Mouse (Mus musculus) heart, embryonic 14.5 days (tissue): ENCODE results near the gene Lrrc8d. TPM values are rescaled to one million over a fixed set of nuclear protein-coding genes. Genes with fewer than 3 reads are reported as not detected.

Source experiments
- ATAC-seq: fragments of 200-750 bp; cut with Nextera tagmentation; 2 replicates; pipeline ENCODE4 v1.8.0; 2017; ENCODE audit warnings: low read depth, moderate TSS enrichment; ENCODE audit not compliant: insufficient number of reproducible peaks, insufficient read depth, low FRiP score
- H3K27ac ChIP-seq, 2 experiments: fragments of 200-500 bp in 1 of 2; fragments of 300-500 bp in 1 of 2; sonication (generic) in 1 of 2; replicated peaks in 1 of 2; 2 replicates each; pipeline ENCODE4 v1.5.1; 2012 to 2014; ENCODE audit warnings: low read depth in 2 of 2, low read length in 2 of 2, control low read depth in 1 of 2, mild to moderate bottlenecking in 1 of 2, mixed read lengths in 1 of 2; ENCODE audit not compliant: control insufficient read depth in 1 of 2, insufficient read depth in 1 of 2
- H3K27me3 ChIP-seq: fragments of 300-500 bp; sonication (generic); 2 replicates; pipeline ENCODE4 v1.6.1; 2014; ENCODE audit warnings: mild to moderate bottlenecking, low read length, control low read depth; ENCODE audit not compliant: control insufficient read depth, insufficient read depth
- H3K36me3 ChIP-seq: fragments of 300-500 bp; sonication (generic); 2 replicates; pipeline ENCODE4 v1.6.1; 2014; ENCODE audit warnings: mild to moderate bottlenecking, control low read depth, low read length, mixed read lengths; ENCODE audit not compliant: control insufficient read depth, insufficient read depth
- H3K4me1 ChIP-seq, 2 experiments: fragments of 200-500 bp in 1 of 2; fragments of 300-500 bp in 1 of 2; sonication (generic) in 1 of 2; 2 replicates each; pipeline ENCODE4 v1.6.1; 2012 to 2014; ENCODE audit warnings: low read length in 2 of 2, control low read depth in 1 of 2, mixed read lengths in 1 of 2; ENCODE audit not compliant: control insufficient read depth in 2 of 2, insufficient read depth in 2 of 2
- H3K4me2 ChIP-seq: fragments of 300-500 bp; sonication (generic); 2 replicates; pipeline ENCODE4 v1.6.1; 2014; ENCODE audit warnings: mild to moderate bottlenecking, low read length
- H3K4me3 ChIP-seq, 2 experiments: fragments of 200-500 bp in 1 of 2; fragments of 300-500 bp in 1 of 2; sonication (generic) in 1 of 2; 2 replicates each; pipeline ENCODE4 v1.5.1; 2012 to 2014; ENCODE audit warnings: low read length in 2 of 2, mild to moderate bottlenecking in 2 of 2, control low read depth in 1 of 2, low read depth in 1 of 2, moderate library complexity in 1 of 2; ENCODE audit not compliant: control insufficient read depth in 1 of 2, insufficient read depth in 1 of 2
- H3K9ac ChIP-seq: fragments of 300-500 bp; sonication (generic); 2 replicates; pipeline ENCODE4 v1.6.1; 2014; ENCODE audit warnings: mild to moderate bottlenecking, low read length
- H3K9me3 ChIP-seq: fragments of 300-500 bp; sonication (generic); 2 replicates; pipeline ENCODE4 v1.6.1; 2016; ENCODE audit warnings: low read length, control low read depth; ENCODE audit not compliant: control insufficient read depth
- WGBS: fragments of 180-500 bp; shearing (Covaris S2); extraction: QIAGEN DNeasy Blood & Tissue Kit; methylation state at CpG from one replicate; pipeline ENCODE4 v1.1.7; 2014; 5-methylcytosine and 5-hydroxymethylcytosine counted together
- polyA plus RNA-seq: library from polyadenylated mRNA; unstranded; fragments of >200 nt; fragmentation: Nextera tagmentation; extraction: Ambion mirVana; gene quantifications from 2 replicates; pipeline ENCODE4 v1.2.1, GENCODE M21; 2014

Gene Lrrc8d
- polyA plus RNA-seq, 1 experiment from 2014 or later: 10.2 TPM

- Histone ChIP-seq H3K4me1 (peaks cover 9 to 14% of the 10 kb centered on the region in 2 experiments), H3K4me2 (no peak overlapping the region), H3K27ac (no peak overlapping the region), H3K9ac (no peak overlapping the region), H3K4me3 (no peak overlapping the region), H3K36me3 (no peaks in the 10 kb centered on the region), H3K27me3 (no peaks in the 10 kb centered on the region), H3K9me3 (no peaks in the 10 kb centered on the region)
- no peak for ATAC-seq
- WGBS: 23% methylated on average over 7 of the region's 7 CpGs
These were observed 173.1 kb downstream of the Lrrc8d start for GRCm38 (mm10) chr5:105872916-105873315.

- Histone ChIP-seq H3K27me3 (no peaks in the 10 kb centered on the region), H3K4me1 (peaks cover 7 to 15% of the 10 kb centered on the region in 2 experiments), H3K9ac (no peak overlapping the region), H3K9me3 (no peaks in the 10 kb centered on the region), H3K4me2 (no peak overlapping the region), H3K4me3 (no peak overlapping the region), H3K36me3 (no peaks in the 10 kb centered on the region), H3K27ac (no peak overlapping the region)
- 80% methylated on average over 3 of the region's 3 CpGs for WGBS
- no peak for ATAC-seq
These were observed 174.0 kb downstream of the Lrrc8d start for GRCm38 (mm10) chr5:105873774-105874173.

- H3K27ac ChIP-seq: no peak overlapping the region
- H3K9me3 ChIP-seq: no peaks in the 10 kb centered on the region
- WGBS: 93% methylated on average over 11 of the region's 11 CpGs
- H3K4me1 ChIP-seq: peaks cover 7 to 20% of the 10 kb centered on the region in 2 experiments
- no peak overlapping the region for H3K9ac ChIP-seq
- no peaks in the 10 kb centered on the region for H3K27me3 ChIP-seq
- no peak for ATAC-seq
- no peak overlapping the region for H3K4me2 ChIP-seq
- H3K4me3 ChIP-seq: no peak overlapping the region
- H3K36me3 ChIP-seq: no peaks in the 10 kb centered on the region
These were observed 174.7 kb downstream of the Lrrc8d start for GRCm38 (mm10) chr5:105874476-105874875.

GRCm38 (mm10) chr5:105876068-105876924, 176.5 kb downstream of the Lrrc8d start, which contains the start of gene Zfp326:
Gene Zfp326 (plus strand): TSS chr5:105876565.
- peaks cover 9% of the 10 kb centered on the region; the same call in 1 of the 2 replicates for H3K36me3 ChIP-seq
- H3K4me3 ChIP-seq: peak within 1 kb of the TSS; percentile 76 to 80
- no peaks in the 10 kb centered on the region for H3K27me3 ChIP-seq
- no peaks in the 10 kb centered on the region for H3K9me3 ChIP-seq
- H3K9ac ChIP-seq: peak within 1 kb of the TSS; percentile 97
- peaks cover 7 to 30% of the 10 kb centered on the region in 2 experiments for H3K4me1 ChIP-seq
- H3K27ac ChIP-seq: peak within 1 kb of the TSS; percentile 76 to 83
- WGBS: under 1% methylated on average over 69 of the region's 83 CpGs
- ATAC-seq: peak; percentile 93
- peak within 1 kb of the TSS; percentile 78 for H3K4me2 ChIP-seq

GRCm38 (mm10) chr5:105876925-105877774, 177.4 kb downstream of the Lrrc8d start:
- ATAC-seq: no peak; the same call in 1 of the 2 replicates
- no peaks in the 10 kb centered on the region for H3K9me3 ChIP-seq
- peak overlapping the region; percentile 76 to 80 for H3K4me3 ChIP-seq
- no peaks in the 10 kb centered on the region for H3K27me3 ChIP-seq
- H3K4me2 ChIP-seq: peak overlapping the region; percentile 78
- WGBS: under 1% methylated on average over 46 of the region's 46 CpGs
- peaks cover 9% of the 10 kb centered on the region; the same call in 1 of the 2 replicates for H3K36me3 ChIP-seq
- H3K9ac ChIP-seq: peak overlapping the region; percentile 97
- peaks cover 9 to 37% of the 10 kb centered on the region in 2 experiments for H3K4me1 ChIP-seq
- H3K27ac ChIP-seq: peak overlapping the region; percentile 52 to 83

Other genes with a start within 250 kb of the Lrrc8d start
- gene Lrrc8c, start 180.6 kb upstream of the Lrrc8d start, polyA plus RNA-seq: 21.7 and 29.9 TPM in 2 replicates
- gene Zfp326, start 176.6 kb downstream of the Lrrc8d start, polyA plus RNA-seq: 24.4 and 27.9 TPM in 2 replicates